Mouse (Mus musculus): Measurements from ENCODE around the gene Kif1bp.
"Not testable (repeated sequence)": the region's sequence is repeated elsewhere in the genome, so short reads cannot be mapped to it uniquely, and the experiment has no call there.

The Kif1bp gene

DNA sequence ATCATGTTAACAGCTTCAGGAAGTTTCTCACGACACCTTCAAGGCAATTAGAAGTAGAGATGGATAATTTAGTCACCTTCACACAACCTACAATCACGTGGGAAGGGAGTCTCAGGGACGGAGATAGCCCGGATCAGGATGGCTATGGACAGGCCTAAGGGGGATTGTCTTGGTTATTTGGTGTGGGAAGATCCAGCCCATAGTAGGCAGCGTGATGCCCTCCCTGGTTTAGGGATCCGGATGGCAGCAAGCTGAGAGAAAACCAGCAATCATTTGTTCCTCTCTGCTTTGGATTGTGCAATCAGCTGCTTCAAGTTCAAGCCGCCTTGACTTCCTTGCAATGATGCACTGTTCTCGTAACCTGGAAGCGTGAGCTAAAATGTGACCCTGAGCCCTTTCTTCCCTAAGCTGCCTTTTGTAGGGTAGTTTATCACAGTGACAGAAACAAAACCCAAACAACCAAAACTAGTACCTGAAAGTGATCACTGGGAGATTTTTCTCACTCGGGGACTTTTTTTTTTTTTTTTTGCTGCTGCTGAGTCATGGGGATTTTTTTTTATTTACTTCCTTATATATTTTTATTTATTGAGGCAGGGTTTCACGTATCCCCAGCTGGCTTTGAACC lies 69.1 kb downstream of the Kif1bp start:
- no peak for DNase-seq (ENCODE audit: low spot score)

GRCm38 (mm10) chr10:62508459-62508858 lies 69.8 kb downstream of the Kif1bp start:
- no peak for DNase-seq (ENCODE audit: low spot score)

DNA sequence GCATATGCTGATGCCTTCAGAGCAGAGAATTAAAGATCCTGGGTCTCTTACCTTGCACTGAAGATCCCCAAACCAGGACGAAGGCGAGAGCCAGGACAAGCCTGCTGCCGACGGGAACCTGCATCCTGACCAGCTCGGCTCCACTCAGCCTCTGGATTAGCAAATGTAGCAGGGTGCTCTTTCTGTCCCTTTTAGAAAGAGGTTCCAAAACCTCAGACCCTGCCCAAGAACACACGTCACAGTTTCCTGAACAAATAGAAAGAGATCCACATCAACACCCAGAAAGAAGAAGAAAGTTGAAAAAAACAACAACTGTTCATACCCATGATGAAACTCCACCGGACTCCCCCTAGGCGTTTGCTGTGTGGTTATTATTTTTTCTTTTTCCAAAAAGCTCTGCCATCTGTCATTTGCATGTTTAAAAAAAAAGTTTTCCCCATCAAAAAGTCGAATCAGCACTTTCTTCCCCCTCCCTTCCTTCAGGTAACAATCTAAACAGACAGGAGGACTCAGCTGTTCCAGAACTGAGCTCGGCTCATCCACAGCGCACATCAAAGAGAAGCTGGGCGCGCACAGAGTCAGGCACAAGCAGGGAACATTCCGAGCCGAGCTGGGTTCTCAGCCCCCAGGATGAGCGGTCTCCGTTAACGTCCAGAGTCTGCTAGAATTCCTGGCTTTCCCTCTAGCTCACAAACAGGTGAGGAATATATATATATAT lies 70.5 kb downstream of the Kif1bp start:
- DNase-seq (ENCODE audit: low spot score) = peak; percentile 47

DNA sequence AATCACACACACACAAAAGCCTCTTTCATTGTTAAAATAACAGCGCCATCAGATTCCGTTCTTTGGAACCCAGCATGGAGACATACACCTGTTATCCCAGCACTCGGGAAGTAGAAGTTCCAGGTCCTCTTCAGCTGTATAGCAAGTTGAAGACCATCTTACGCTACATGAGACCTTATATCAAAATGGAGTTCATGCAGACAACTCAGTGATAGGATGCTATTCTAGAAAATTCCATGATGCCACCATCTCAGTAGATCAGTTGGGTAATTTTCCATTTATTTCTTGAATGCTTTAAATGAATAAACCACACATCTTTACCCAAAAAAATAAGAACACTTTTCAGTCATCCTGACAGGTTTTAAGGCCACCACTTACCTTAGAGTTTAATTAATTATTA lies 71.2 kb downstream of the Kif1bp start:
- no peak for DNase-seq (ENCODE audit: low spot score)

DNA sequence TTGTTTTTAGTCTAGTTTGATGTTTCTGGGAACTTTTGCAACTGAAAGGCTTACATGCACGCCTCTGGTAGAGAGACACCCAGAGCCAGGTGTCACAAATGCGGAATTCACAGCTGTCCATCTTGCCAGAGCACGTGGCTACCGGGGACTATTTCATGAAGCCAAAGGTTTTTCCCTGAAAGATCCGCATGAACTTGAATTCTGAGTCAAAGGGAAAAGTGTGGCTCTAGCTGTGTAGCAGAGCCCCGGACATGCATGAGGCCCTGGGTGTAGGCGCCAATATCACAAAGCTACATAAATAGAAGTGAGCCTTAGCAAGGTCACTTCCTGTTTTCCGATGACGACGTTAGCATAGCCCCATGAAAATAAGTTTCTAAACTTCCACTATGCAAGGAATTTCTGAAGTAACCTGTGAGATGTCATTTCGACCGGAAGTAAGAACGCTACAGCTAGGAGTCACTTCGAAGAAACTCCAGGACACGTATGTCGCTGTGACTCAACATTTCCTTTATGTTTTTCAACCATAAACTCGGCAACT lies 72.2 kb downstream of the Kif1bp start:
- DNase-seq (ENCODE audit: low spot score) = no peak

DNA sequence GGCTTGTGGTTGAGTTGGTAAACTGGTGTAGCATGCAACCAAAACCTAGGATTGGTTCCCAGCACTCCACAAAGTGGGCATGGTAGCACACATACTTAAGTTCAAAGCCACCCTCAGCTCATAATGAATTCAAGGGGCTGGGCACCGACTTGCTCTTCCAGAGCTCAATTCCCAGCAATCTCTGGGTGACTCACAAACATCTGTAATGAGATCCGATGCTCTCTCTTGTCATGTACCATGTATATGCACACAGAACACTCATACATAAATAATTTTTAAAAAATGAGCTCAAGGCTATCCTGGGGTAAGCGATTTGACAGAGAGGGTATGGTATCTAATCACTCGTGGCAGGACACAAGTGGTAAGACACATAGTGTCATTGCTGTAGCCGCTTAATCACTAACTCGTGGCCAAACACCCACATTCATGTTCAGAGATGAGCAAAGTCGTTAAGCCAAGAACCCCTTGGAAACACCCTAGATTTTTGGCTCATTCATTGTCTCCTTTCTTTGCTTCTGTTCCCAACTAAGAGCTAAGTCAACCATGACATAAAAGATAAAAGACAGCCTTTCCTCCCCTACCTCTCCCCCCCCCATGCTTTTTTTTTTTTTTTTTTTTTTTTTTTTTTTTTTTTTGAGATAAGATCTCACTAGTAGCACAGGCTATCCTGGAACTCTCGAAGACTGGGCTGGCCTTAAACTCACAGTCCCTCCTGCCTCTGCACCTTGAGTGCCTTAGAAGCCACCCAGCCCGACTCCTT lies 72.9 kb downstream of the Kif1bp start:
- DNase-seq (ENCODE audit: low spot score) = no peak

- DNase-seq (ENCODE audit: low spot score) = no peak
Measured at GRCm38 (mm10) chr10:62503836-62504628, 74.2 kb downstream of the Kif1bp start.

GRCm38 (mm10) chr10:62503353-62503752 lies 74.9 kb downstream of the Kif1bp start:
- DNase-seq (ENCODE audit: low spot score) = no peak

GRCm38 (mm10) chr10:62501951-62502350 lies 76.3 kb downstream of the Kif1bp start:
- DNase-seq (ENCODE audit: low spot score) = no peak

GRCm38 (mm10) chr10:62500916-62501615 lies 77.2 kb downstream of the Kif1bp start:
- DNase-seq (ENCODE audit: low spot score) = no peak

DNA sequence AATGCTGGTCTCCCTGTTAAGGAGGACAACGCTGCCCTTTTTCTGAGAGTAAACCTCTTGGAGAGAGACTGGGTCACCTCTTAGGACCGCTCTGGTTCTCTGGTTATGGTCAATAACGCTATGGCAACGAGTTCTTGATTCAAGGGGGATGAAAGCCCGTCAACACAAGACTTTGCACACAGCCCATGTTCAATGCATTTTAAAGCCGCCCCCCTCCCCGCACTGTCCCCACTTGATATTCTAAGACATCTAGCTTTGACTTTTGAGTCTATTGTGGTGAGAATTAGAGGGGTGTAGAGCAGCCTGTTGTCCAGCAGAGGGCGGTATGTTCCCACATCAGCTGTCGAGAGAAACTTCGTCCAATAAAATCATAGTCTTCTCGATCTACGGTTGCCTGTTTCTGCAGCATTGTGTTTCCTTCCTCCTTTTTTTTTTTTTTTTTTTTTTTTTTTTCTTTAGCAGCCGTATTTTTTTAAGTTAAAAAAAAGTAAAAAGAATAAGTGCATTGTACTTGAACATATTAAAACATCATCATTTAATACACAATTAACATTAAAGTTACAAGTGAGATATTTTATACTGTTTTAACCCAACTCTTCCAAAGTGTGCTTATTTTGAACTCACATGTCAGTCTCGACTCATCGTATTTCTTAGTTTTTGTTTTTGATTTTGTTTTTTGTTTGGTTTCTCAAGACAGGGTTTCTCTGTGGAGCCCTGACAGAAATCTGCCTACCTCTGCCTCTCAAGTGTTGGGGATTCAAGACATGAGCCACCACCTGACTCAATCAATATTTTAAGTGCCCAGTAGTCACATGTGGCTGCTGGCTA lies 78.0 kb downstream of the Kif1bp start:
- peak; percentile 65 for DNase-seq (ENCODE audit: low spot score)

GRCm38 (mm10) chr10:62491681-62492080 lies 86.6 kb downstream of the Kif1bp start:
- DNase-seq (ENCODE audit: low spot score) = not testable (repeated sequence)

Measured in testis, postnatal 10 days (tissue).